Mouse (Mus musculus) urinary bladder, adult 18-20 months (tissue): ENCODE measurements around the gene Adcy2.

Experiments
- DNase-seq, 2 experiments: peaks; one replicate each; pipeline ENCODE4 v3.0.0; 2022; ENCODE audit warnings: low spot score in 2 of 2, mixed read lengths in 2 of 2

Gene Adcy2

DNA sequence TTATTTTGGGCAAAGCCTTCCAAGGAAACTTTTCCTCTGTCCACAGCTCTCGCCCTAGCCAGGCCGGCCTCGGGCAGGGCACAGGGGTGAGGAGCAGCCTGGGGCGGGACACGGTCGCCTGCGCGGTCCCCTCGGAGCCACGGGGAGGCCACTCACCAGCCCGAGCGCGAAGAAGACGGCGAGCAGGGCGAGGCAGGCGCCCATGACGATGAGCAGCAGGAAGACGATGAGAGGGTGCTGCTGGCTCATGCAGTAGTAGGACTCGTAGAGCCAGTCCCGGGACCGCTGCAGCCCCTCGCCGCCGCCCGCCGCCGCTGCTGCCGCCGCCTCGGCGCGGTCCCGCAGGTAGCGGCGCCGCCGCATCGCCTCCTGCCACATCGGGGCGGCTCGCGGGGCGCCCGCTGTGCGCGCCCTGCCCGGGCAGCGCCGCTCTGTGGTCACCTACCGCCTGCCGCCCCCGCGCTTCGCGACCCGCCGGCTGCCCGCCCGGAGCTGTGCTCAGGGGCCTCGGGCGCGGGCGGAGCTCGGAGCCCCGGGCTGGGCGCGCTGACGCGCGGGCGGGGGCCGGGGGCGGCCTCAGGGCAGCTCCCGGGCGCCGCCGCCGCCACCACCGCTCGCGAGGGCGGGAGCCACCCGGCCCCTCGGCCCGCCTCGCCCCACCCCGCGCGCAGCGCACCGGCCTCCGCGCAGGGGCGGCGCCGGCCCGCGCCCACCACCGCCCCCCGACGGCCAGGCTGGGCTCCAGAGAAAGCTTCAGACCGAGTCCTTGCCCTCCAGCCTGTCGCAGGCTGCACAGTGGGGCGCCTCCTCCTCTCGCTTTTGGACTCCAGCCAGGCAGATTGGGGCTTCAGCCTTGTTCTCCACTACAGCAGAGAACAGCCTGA, at the start of gene Adcy2:
TSS of gene Adcy2 (minus strand) at position 624 of the 884 bp plus-strand sequence.
- DNase-seq, result peak in 1 of 2 experiments; percentile 11

- DNase-seq, result no peak
Measured at GRCm38 (mm10) chr13:69036991-69037597, 37.8 kb upstream of the Adcy2 start.

- no peak for DNase-seq
Measured at GRCm38 (mm10) chr13:69034621-69035020, 35.3 kb upstream of the Adcy2 start.

- DNase-seq, result no peak
Measured at GRCm38 (mm10) chr13:69033532-69033931, 34.2 kb upstream of the Adcy2 start.

- DNase-seq, result no peak
Measured at GRCm38 (mm10) chr13:69029078-69029757, 29.9 kb upstream of the Adcy2 start.

DNA sequence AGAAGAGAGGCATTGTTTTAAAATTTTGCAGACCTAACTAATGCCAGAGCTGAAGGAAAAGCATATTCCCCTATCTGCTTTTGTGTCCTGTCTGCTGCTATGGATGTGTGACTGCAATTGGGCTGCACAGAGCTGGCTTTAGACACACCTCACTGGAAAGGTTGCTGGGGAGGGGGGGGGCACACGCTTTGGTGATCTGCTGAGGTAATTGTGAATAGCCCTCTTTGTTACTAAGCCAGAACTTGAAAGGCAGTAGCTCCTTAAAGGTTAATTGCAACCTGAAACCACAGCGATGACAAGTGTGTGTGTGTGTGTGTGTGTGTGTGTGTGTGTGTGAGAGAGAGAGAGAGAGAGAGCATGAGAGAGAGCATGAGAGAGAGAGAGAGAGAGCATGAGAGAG, 25.6 kb upstream of the Adcy2 start:
- no peak for DNase-seq

GRCm38 (mm10) chr13:69023239-69023638, 23.9 kb upstream of the Adcy2 start:
- DNase-seq, result no peak

DNA sequence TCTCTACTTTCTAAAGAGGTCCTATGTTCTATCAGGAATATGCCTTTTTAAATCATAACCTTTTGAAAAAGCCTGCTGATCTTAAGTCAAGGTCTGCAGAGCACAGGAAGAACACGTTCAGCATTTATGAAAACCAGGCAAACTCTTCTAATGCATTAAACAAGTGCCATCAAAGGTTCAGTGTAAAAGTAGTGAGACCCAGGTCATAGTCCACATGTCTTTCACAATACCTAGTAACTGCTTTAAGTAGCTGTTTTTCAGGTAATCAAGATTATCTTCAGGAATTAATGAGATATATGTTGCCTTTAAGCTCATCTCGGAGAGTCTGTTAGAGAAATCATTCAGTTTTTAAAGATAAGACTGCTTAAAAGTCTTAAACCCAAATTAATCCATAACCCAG, 21.2 kb upstream of the Adcy2 start:
- DNase-seq, result no peak

- DNase-seq, result no peak
Measured at GRCm38 (mm10) chr13:69006915-69007314, 7.6 kb upstream of the Adcy2 start.

DNA sequence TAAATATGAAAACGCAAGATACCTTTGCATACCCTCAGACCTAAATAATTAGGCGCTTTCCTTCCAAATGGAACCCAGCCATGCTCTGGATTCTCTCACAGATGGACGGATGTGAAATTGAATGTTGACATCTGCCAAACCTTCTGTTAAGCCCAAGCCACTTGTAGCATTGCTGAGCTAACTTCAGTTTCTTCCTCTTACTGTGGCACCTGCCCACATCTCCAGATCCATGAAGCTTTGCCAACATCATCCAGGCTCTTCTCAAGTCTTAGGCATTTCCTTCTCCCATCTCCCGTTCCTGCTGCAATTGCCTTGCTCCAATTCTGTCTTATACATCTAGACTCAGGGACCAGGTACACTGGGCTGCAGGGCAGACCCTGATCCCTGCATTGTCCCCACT, 6.8 kb upstream of the Adcy2 start:
- DNase-seq, result no peak

GRCm38 (mm10) chr13:69004406-69004805, 5.1 kb upstream of the Adcy2 start:
- no peak for DNase-seq

DNA sequence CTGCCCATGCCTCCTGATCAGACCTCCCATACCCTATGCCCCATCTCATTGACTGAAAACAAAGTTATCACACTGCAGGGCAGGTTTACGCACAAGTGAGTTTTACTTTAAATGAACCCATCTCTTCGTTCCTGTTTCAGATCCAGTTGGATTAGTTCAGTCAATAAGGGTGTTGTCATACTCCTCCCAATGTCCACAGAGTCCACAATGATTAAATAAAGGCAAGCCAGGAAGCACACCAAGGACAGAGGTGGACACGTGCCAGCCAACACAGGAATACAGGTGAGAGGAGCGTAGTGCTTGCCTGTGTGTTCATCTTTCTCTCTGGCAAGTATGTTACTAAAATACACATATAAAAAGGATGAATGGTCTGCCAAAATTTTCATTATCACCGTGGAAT, 3.3 kb upstream of the Adcy2 start:
- DNase-seq, result no peak

DNA sequence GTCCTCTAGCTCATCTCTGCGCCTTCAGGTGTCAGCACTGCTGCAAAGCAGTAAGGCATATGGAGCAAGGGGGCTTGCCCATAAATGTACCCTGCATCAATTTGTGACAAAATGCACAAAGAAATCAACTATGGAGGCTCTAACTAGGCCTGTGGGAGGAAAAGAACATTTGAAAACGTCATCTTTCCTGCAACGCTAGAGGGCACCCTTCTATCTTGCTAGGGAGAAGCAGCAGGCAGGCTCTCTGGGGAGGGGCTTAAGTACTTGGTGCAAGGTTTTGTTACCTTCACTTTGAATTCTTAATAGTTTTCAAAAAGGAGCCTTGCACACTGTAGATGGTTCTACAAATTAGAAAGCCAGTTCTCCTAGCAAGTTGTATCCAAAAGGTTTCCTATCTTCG, 2.8 kb upstream of the Adcy2 start:
- peak in 1 of 2 experiments; percentile 7 for DNase-seq

- DNase-seq, result no peak
Measured at GRCm38 (mm10) chr13:68999826-69000225, 485 bp upstream of the Adcy2 start.

GRCm38 (mm10) chr13:68998558-68998917, 803 bp downstream of the Adcy2 start:
- no peak for DNase-seq

DNA sequence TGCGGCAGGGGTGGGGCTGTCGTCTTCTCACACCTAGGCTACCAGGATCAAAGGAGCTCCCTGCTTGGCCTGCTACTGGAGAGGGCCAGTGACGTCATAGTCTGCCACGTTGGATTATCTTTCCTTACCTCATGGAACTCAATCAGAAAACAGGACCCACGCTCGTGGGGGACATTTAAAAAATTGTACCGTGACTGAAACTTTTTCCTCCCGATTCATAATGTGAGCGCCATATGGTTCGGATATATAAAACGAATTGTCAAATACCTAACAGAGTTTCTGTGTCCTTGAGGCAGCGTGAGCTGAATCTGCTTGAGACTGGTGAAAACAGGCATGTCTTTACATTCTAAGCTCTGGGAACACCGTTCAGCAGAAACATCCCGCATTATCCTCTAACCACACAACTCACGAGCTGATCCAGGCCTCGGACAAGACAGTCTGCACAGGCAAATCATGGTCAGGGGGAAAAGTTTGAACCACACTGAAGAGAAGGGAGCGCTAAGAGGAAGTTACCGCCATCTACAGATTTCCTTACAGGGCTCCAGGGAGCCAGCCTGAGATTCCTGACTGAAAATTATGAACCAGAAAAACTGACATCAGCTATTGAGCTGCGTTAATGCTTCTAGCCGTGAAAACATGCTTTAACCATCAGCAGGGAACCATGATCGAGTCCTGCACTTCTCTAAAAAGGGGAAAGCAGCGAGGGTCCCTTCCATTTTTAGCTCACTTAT, 1.4 kb downstream of the Adcy2 start:
- DNase-seq, result no peak

DNA sequence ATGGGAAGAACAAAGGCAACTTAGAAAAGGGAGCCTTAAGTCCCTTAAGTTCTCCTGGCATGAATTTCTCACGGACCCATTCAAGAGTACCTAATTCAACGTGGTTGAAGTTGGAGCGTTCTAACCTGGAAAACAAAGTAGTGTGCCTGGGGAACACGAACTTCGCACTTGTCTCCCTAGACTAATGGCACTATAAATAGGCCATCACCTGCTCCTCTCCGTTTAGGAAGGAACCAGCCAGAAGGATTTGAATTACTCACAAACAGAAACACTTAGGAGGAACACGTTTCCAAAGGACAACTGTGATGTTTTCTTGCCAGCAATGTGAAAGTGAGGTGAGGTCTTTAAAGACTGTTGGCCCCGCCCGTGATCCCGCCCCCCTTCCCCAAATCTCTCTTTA, 2.0 kb downstream of the Adcy2 start:
- no peak for DNase-seq

DNA sequence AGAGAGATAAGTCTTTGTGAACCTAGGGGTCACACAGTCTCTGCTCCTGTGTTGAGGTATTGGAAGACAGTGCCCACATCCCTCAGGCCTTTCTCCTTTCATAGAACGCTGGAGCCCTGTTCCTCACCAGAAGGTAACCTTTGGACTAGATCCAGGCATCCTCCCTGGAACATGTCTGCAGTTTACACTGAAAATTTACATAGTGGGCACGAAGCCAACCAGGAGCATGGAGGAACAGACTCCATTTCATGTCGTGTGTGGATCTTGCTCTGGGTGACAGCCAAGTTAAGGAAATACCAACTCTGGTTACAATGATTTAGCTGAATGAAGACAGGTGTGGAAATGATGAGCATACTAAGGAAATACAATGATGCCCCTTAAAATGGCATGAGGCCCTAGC, 2.7 kb downstream of the Adcy2 start:
- no peak for DNase-seq

- DNase-seq, result no peak
Measured at GRCm38 (mm10) chr13:68985789-68986188, 13.6 kb downstream of the Adcy2 start.

- no peak for DNase-seq
Measured at GRCm38 (mm10) chr13:68984000-68984399, 15.3 kb downstream of the Adcy2 start.

DNA sequence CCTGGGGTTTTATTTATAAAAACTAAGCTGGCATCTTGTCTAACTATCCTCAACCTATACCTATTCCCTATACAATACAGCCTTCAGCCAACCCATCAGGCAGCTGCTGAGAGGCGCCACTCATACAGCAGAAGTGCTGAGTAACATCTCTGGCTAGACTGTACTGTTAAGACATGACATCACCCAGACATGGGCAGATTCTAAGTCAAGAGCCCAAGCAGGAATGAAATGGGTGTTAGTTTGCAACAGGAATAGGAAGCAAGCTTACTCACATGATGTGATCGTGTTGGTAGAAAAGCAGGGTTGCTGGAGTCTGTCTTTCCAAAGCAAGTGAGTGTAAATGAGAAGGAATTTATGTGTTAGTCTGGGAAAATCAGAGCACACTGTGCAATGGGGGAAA, 18.3 kb downstream of the Adcy2 start:
- DNase-seq, result no peak

- no peak for DNase-seq
Measured at GRCm38 (mm10) chr13:68973143-68973542, 26.2 kb downstream of the Adcy2 start.
